Mouse (Mus musculus) liver, adult 2 months (tissue): ENCODE results near the gene Cmklr1. TPM values are rescaled to one million over a fixed set of nuclear protein-coding genes. Genes with fewer than 3 reads are reported as not detected.

Experiments used
- DNase-seq: peaks from one replicate; pipeline ENCODE4 v3.0.0-alpha.2; 2011; ENCODE audit warnings: low read depth, low spot score; ENCODE audit errors: extremely low read depth
- H3K27ac ChIP-seq: fragments of 200-500 bp; replicated peaks from 2 replicates; pipeline ENCODE4 v1.5.1; 2012; ENCODE audit warnings: low read depth, mild to moderate bottlenecking, control low read depth, inconsistent platforms, low read length; ENCODE audit not compliant: insufficient read depth
- H3K27me3 ChIP-seq: fragments of 200-500 bp; 2 replicates; pipeline ENCODE4 v1.6.1; 2012; ENCODE audit warnings: mild to moderate bottlenecking, moderate library complexity, low read length, inconsistent platforms; ENCODE audit not compliant: control insufficient read depth, insufficient read depth
- H3K36me3 ChIP-seq: fragments of 200-500 bp; 2 replicates; pipeline ENCODE4 v1.6.1; 2012; ENCODE audit warnings: low read length, inconsistent platforms; ENCODE audit not compliant: control insufficient read depth, insufficient read depth
- H3K4me1 ChIP-seq: fragments of 200-500 bp; 2 replicates; pipeline ENCODE4 v1.6.1; 2011; ENCODE audit warnings: low read length; ENCODE audit not compliant: control insufficient read depth, insufficient read depth
- H3K4me3 ChIP-seq: fragments of 200-500 bp; 2 replicates; pipeline ENCODE4 v1.5.1; 2011; ENCODE audit warnings: low read depth, mild to moderate bottlenecking, control low read depth, low read length, moderate library complexity; ENCODE audit not compliant: insufficient read depth
- H3K79me2 ChIP-seq: fragments of 200-500 bp; 2 replicates; pipeline ENCODE4 v1.6.1; 2012; ENCODE audit warnings: inconsistent platforms, mild to moderate bottlenecking, low read length, moderate library complexity; ENCODE audit not compliant: control insufficient read depth, insufficient read depth
- H3K9ac ChIP-seq: fragments of 200-500 bp; 2 replicates; pipeline ENCODE4 v1.6.1; 2012; ENCODE audit warnings: low read depth, mild to moderate bottlenecking, control low read depth, inconsistent platforms, low read length
- CTCF ChIP-seq: fragments of 200-500 bp; IDR thresholded peaks from 2 replicates; pipeline ENCODE4 v1.5.1; 2011; ENCODE audit warnings: low read depth, low read length, control low read depth
- POLR2A ChIP-seq: fragments of 200-500 bp; IDR thresholded peaks from 2 replicates; pipeline ENCODE4 v1.6.1; 2011; ENCODE audit warnings: low read length, control low read depth; ENCODE audit not compliant: insufficient read depth; ENCODE audit errors: extremely low read depth
- WGBS: fragments of 180-500 bp; shearing (Covaris S2); methylation state at CpG from one replicate; pipeline ENCODE4 v1.1.7; 2018; 5-methylcytosine and 5-hydroxymethylcytosine counted together
- polyA plus RNA-seq: library from polyadenylated mRNA; depleted of rRNA; stranded (reverse); fragments of >200 nt; gene quantifications from 2 replicates; pipeline ENCODE4 v1.2.3, GENCODE M21; 2012
- total RNA-seq: library from RNA; depleted of rRNA; stranded (reverse); fragments of >200 nt; gene quantifications from 2 replicates; pipeline ENCODE4 v1.2.3, GENCODE M21; 2014

Gene Cmklr1
- total and polyA plus RNA-seq, 2 experiments: 1.8 to 4.6 TPM

GRCm38 (mm10) chr5:113687514-113687913 is 37.3 kb upstream of the Cmklr1 start:
- no peak overlapping the region for H3K4me3 ChIP-seq
- 77% methylated on average over 5 of the region's 5 CpGs for WGBS
- H3K36me3 ChIP-seq: no peaks in the 10 kb centered on the region
- H3K4me1 ChIP-seq: no peaks in the 10 kb centered on the region
- H3K9ac ChIP-seq: no peak overlapping the region
- no peaks in the 10 kb centered on the region for H3K27me3 ChIP-seq
- no peaks in the 10 kb centered on the region for H3K79me2 ChIP-seq
- TF ChIP-seq POLR2A (no peak), CTCF (no peak)
- no peak overlapping the region for H3K27ac ChIP-seq
- no peak for DNase-seq

- 81% methylated on average over 5 of the region's 5 CpGs for WGBS
- TF ChIP-seq CTCF: no peak
- no peak for TF ChIP-seq POLR2A
- no peaks in the 10 kb centered on the region for H3K79me2 ChIP-seq
- no peaks in the 10 kb centered on the region for H3K27me3 ChIP-seq
- H3K4me1 ChIP-seq: no peaks in the 10 kb centered on the region
- H3K4me3 ChIP-seq: no peak overlapping the region
- no peak overlapping the region for H3K9ac ChIP-seq
- no peak for DNase-seq
- H3K36me3 ChIP-seq: no peaks in the 10 kb centered on the region
- H3K27ac ChIP-seq: no peak overlapping the region
Measured at GRCm38 (mm10) chr5:113685471-113685870, 35.2 kb upstream of the Cmklr1 start.

GRCm38 (mm10) chr5:113683246-113683645 is 33.0 kb upstream of the Cmklr1 start:
- Histone ChIP-seq H3K36me3 (no peaks in the 10 kb centered on the region), H3K79me2 (no peaks in the 10 kb centered on the region), H3K27me3 (no peaks in the 10 kb centered on the region), H3K4me3 (no peak overlapping the region), H3K9ac (no peak overlapping the region), H3K27ac (no peak overlapping the region), H3K4me1 (no peaks in the 10 kb centered on the region)
- DNase-seq: no peak
- no peak for TF ChIP-seq POLR2A
- TF ChIP-seq CTCF: no peak
- WGBS: 80% methylated on average over 5 of the region's 5 CpGs

GRCm38 (mm10) chr5:113682472-113682871 is 32.2 kb upstream of the Cmklr1 start:
- no peaks in the 10 kb centered on the region for H3K4me1 ChIP-seq
- H3K36me3 ChIP-seq: no peaks in the 10 kb centered on the region
- H3K79me2 ChIP-seq: no peaks in the 10 kb centered on the region
- H3K4me3 ChIP-seq: no peak overlapping the region
- no peak overlapping the region for H3K9ac ChIP-seq
- no peak for DNase-seq
- TF ChIP-seq CTCF (no peak), POLR2A (no peak)
- no peak overlapping the region for H3K27ac ChIP-seq
- 79% methylated on average over 3 of the region's 3 CpGs for WGBS
- no peaks in the 10 kb centered on the region for H3K27me3 ChIP-seq

GRCm38 (mm10) chr5:113681219-113681618 is 31.0 kb upstream of the Cmklr1 start:
- no peaks in the 10 kb centered on the region for H3K36me3 ChIP-seq
- TF ChIP-seq POLR2A (no peak), CTCF (no peak)
- no peaks in the 10 kb centered on the region for H3K4me1 ChIP-seq
- H3K27ac ChIP-seq: no peak overlapping the region
- WGBS: 87% methylated on average over 14 of the region's 14 CpGs
- no peaks in the 10 kb centered on the region for H3K27me3 ChIP-seq
- H3K9ac ChIP-seq: no peak overlapping the region
- H3K79me2 ChIP-seq: no peaks in the 10 kb centered on the region
- DNase-seq: no peak
- no peak overlapping the region for H3K4me3 ChIP-seq

- H3K36me3 ChIP-seq: no peaks in the 10 kb centered on the region
- TF ChIP-seq POLR2A (no peak), CTCF (no peak)
- no peak for DNase-seq
- H3K27me3 ChIP-seq: no peaks in the 10 kb centered on the region
- H3K4me1 ChIP-seq: no peaks in the 10 kb centered on the region
- no peak overlapping the region for H3K4me3 ChIP-seq
- 89% methylated on average over 4 of the region's 4 CpGs for WGBS
- H3K9ac ChIP-seq: no peak overlapping the region
- no peak overlapping the region for H3K27ac ChIP-seq
- H3K79me2 ChIP-seq: no peaks in the 10 kb centered on the region
Measured at GRCm38 (mm10) chr5:113679509-113679908, 29.3 kb upstream of the Cmklr1 start.
